Mouse (Mus musculus): ENCODE results near the gene Tomm20l. TPM values are rescaled to one million over a fixed set of nuclear protein-coding genes. Genes with fewer than 3 reads are reported as not detected.

The Tomm20l gene
- not detected for total RNA-seq (2023)

GRCm38 (mm10) chr12:71111331-71111730 is at the start of gene Tomm20l:
Gene Tomm20l, plus strand, starts transcription at chr12:71111428.

GRCm38 (mm10) chr12:71136130-71136973 is 25.1 kb downstream of the Tomm20l start, which contains the start of the genes Timm9 and 2700049A03Rik:
Gene Timm9, minus strand, starts transcription at chr12:71136684.
Gene 2700049A03Rik, plus strand, starts transcription at chr12:71136848.

Other genes with a start within 250 kb of the Tomm20l start
- 140 TPM for gene Actr10, start 173.6 kb upstream of the Tomm20l start, total RNA-seq (2023)
- 213 TPM for gene Psma3, start 136.8 kb upstream of the Tomm20l start, total RNA-seq (2023)
- gene Arid4a, start 95.4 kb upstream of the Tomm20l start, total RNA-seq (2023) = 120 TPM
- 30.3 TPM for gene Timm9, start 25.3 kb downstream of the Tomm20l start, total RNA-seq (2023)
- 16.7 TPM for gene 2700049A03Rik, start 25.4 kb downstream of the Tomm20l start, total RNA-seq (2023)
- 1.2 TPM for gene Dact1, start 198.5 kb downstream of the Tomm20l start, total RNA-seq (2023)

Data from CD4-positive naive resting alpha-beta T cell, adult 57 days (primary cell).